Mouse (Mus musculus) hindbrain, embryonic 14.5 days (tissue): ENCODE data around the gene Zbtb20. TPM values are rescaled to one million over a fixed set of nuclear protein-coding genes. Genes with fewer than 3 reads are reported as not detected.

Experiments used
- ATAC-seq: fragments of 200-750 bp; cut with Nextera tagmentation; 2 replicates; pipeline ENCODE4 v1.8.0; 2017; ENCODE audit warnings: moderate number of reproducible peaks, mild to moderate bottlenecking, moderate TSS enrichment, moderate library complexity; ENCODE audit not compliant: low FRiP score
- DNase-seq: peaks from one replicate; pipeline ENCODE4 v3.0.0-alpha.2; 2015; ENCODE audit warnings: low spot score
- H3K27ac ChIP-seq: fragments of 300-500 bp; sonication (generic); 2 replicates; pipeline ENCODE4 v1.5.1; 2014; ENCODE audit warnings: mild to moderate bottlenecking, moderate library complexity
- H3K27me3 ChIP-seq: fragments of 300-500 bp; sonication (generic); 2 replicates; pipeline ENCODE4 v1.6.1; 2014; ENCODE audit warnings: mild to moderate bottlenecking, low read length, mixed read lengths; ENCODE audit not compliant: control insufficient read depth, insufficient read depth
- H3K36me3 ChIP-seq: fragments of 300-500 bp; sonication (generic); replicated peaks from 2 replicates; pipeline ENCODE4 v1.6.1; 2014; ENCODE audit not compliant: control insufficient read depth, insufficient read depth
- H3K4me1 ChIP-seq: fragments of 300-500 bp; sonication (generic); replicated peaks from 2 replicates; pipeline ENCODE4 v1.6.1; 2014; ENCODE audit warnings: antibody characterized with exemption, low read length, mixed read lengths; ENCODE audit not compliant: control insufficient read depth, insufficient read depth
- H3K4me2 ChIP-seq: fragments of 300-500 bp; sonication (generic); replicated peaks from 2 replicates; pipeline ENCODE4 v1.6.1; 2014; ENCODE audit warnings: mild to moderate bottlenecking, moderate library complexity
- H3K4me3 ChIP-seq: fragments of 300-500 bp; sonication (generic); replicated peaks from 2 replicates; pipeline ENCODE4 v1.5.1; 2014; ENCODE audit warnings: mild to moderate bottlenecking, low read length
- H3K9ac ChIP-seq: fragments of 300-500 bp; sonication (generic); 2 replicates; pipeline ENCODE4 v1.6.1; 2014
- H3K9me3 ChIP-seq: fragments of 300-500 bp; sonication (generic); 2 replicates; pipeline ENCODE4 v1.6.1; 2016; ENCODE audit warnings: low read length; ENCODE audit not compliant: control insufficient read depth
- WGBS: fragments of 180-500 bp; shearing (Covaris S2); extraction: QIAGEN DNeasy Blood & Tissue Kit; methylation state at CpG from one replicate; pipeline ENCODE4 v1.1.7; 2014; 5-methylcytosine and 5-hydroxymethylcytosine counted together
- polyA plus RNA-seq: library from polyadenylated mRNA; unstranded; fragments of >200 nt; fragmentation: Nextera tagmentation; extraction: Ambion mirVana; gene quantifications from 2 replicates; pipeline ENCODE4 v1.2.1, GENCODE M21; 2014

Gene Zbtb20
- polyA plus RNA-seq, 1 experiment from 2014 or later, result 49.7 TPM

- DNase-seq (peak; percentile 81), ATAC-seq (no peak)
- no peaks in the 10 kb centered on the region for H3K9me3 ChIP-seq
- H3K4me1 ChIP-seq, result peaks cover 42% of the 10 kb centered on the region
- peak overlapping the region; percentile 79 for H3K9ac ChIP-seq
- no peaks in the 10 kb centered on the region for H3K27me3 ChIP-seq
- H3K36me3 ChIP-seq, result no peaks in the 10 kb centered on the region
- WGBS, result 0% methylated on average over 3 of the region's 3 CpGs
- peak overlapping the region; percentile 94 for H3K27ac ChIP-seq
- peak overlapping the region; percentile 73 for H3K4me2 ChIP-seq
- H3K4me3 ChIP-seq, result peak overlapping the region; percentile 53
These were observed 628.5 kb downstream of the Zbtb20 start for GRCm38 (mm10) chr16:43504151-43504550.

DNA sequence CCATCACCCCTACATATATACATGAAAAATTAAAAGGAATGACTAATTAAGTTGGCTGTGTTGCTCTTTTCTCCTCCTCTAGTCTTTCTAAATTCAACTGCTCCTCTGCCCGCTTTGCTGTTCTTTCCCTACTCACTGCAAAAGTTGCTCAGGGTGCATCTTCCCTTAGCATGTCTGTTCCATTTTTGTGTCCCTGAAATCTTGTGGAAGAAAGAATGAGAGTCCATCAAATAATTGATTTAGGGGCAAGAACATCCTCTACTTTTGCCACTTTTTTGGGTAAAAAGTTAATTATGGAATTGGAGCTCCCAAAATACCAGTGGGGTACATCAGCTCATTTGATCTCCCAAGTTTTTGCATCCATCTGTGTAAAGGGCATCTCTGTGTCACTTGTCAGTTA lies 628.9 kb downstream of the Zbtb20 start:
- Histone ChIP-seq H3K4me1 (peaks cover 42% of the 10 kb centered on the region), H3K9ac (peak overlapping the region; percentile 79), H3K4me2 (peak overlapping the region; percentile 73), H3K27ac (peak overlapping the region; percentile 94), H3K9me3 (no peaks in the 10 kb centered on the region), H3K36me3 (no peaks in the 10 kb centered on the region), H3K27me3 (no peaks in the 10 kb centered on the region), H3K4me3 (peak overlapping the region; percentile 53)
- ATAC-seq (no peak), DNase-seq (no peak)
- WGBS, result 11% methylated on average over 1 of the region's 1 CpGs

- peaks cover 46% of the 10 kb centered on the region for H3K4me1 ChIP-seq
- peak overlapping the region; percentile 76 for H3K27ac ChIP-seq
- peak overlapping the region; percentile 73 for H3K4me2 ChIP-seq
- H3K9me3 ChIP-seq, result no peaks in the 10 kb centered on the region
- 18% methylated on average over 9 of the region's 9 CpGs for WGBS
- peak overlapping the region; percentile 53 for H3K4me3 ChIP-seq
- H3K36me3 ChIP-seq, result no peaks in the 10 kb centered on the region
- DNase-seq (no peak), ATAC-seq (no peak)
- H3K27me3 ChIP-seq, result no peaks in the 10 kb centered on the region
- H3K9ac ChIP-seq, result peak overlapping the region; percentile 79
These were observed 629.8 kb downstream of the Zbtb20 start for GRCm38 (mm10) chr16:43505314-43505950.

DNA sequence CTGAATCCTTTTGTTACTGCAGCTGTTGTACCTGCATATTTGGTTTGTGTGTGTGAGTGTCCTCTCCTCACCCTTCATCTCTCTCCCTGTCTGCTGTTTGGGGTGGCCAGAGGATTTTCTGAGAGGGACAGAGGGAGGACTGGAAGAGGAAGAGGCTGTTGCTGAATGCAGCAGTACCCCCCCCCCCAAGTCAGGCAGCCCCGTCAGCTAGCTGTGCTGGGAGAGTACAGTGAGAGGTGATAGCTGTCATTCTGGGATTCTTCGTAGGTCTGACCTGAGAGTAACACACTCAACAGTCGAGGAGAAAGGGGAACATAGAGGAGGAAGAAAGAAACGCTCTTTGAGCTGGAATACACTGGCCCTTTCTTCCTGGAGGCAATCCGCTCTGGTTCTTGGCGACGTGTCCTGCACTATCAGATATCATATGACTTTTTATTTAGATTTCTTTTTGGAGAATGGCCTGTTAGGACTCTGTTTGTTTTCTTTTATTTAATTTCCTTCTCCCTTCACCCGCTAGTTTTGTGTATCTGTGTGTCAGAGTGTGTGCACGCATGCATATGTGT lies 630.6 kb downstream of the Zbtb20 start:
- WGBS, result 16% methylated on average over 9 of the region's 9 CpGs

DNA sequence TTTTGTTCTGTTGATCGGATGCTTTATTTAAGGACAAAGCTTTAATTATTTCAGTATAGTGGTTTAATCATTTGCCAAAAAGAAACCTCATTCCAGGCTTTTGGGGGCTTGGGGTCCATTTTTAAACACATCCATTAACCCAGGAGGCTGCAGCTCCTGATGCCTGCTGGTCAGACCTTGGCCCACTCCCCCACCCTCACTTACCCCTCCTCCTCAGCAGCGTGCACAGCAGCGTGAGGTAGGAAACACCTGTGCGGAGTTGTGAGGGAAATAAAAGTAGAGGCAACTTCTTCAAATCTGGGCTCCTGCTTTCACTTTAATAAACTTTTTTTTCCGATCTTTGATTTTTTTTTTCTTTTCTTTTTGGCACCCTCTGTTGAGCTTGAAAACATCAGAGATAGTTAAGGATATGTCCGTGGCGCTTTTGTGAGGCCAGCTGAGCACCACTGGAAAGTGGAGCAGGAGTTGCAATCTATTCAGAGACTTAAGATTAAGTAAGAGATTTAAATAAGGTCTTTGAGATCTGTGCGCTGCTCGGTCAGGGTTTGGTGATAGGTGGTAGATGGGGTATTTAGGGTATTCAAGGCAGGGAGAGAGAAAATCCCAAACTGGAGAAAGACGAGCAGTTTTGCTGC lies 631.2 kb downstream of the Zbtb20 start:
- peak; percentile 34 for DNase-seq
- WGBS, result 18% methylated on average over 10 of the region's 10 CpGs
- H3K27me3 ChIP-seq, result no peaks in the 10 kb centered on the region
- H3K4me2 ChIP-seq, result peak overlapping the region; percentile 73
- H3K9ac ChIP-seq, result peak overlapping the region; percentile 79
- H3K9me3 ChIP-seq, result no peaks in the 10 kb centered on the region
- H3K27ac ChIP-seq, result peak overlapping the region; percentile 76
- H3K4me3 ChIP-seq, result peak overlapping the region; percentile 53
- no peak for ATAC-seq
- H3K4me1 ChIP-seq, result peaks cover 53% of the 10 kb centered on the region
- no peaks in the 10 kb centered on the region for H3K36me3 ChIP-seq

More for the DNA sequence above, 630.6 kb downstream of the Zbtb20 start:
- ATAC-seq (no peak), DNase-seq (peak; percentile 44)
- peak overlapping the region; percentile 53 for H3K4me3 ChIP-seq
- H3K4me1 ChIP-seq, result peaks cover 52% of the 10 kb centered on the region
- no peaks in the 10 kb centered on the region for H3K36me3 ChIP-seq
- peak overlapping the region; percentile 76 for H3K27ac ChIP-seq
- peak overlapping the region; percentile 79 for H3K9ac ChIP-seq
- H3K4me2 ChIP-seq, result peak overlapping the region; percentile 73
- no peaks in the 10 kb centered on the region for H3K27me3 ChIP-seq
- H3K9me3 ChIP-seq, result no peaks in the 10 kb centered on the region

DNA sequence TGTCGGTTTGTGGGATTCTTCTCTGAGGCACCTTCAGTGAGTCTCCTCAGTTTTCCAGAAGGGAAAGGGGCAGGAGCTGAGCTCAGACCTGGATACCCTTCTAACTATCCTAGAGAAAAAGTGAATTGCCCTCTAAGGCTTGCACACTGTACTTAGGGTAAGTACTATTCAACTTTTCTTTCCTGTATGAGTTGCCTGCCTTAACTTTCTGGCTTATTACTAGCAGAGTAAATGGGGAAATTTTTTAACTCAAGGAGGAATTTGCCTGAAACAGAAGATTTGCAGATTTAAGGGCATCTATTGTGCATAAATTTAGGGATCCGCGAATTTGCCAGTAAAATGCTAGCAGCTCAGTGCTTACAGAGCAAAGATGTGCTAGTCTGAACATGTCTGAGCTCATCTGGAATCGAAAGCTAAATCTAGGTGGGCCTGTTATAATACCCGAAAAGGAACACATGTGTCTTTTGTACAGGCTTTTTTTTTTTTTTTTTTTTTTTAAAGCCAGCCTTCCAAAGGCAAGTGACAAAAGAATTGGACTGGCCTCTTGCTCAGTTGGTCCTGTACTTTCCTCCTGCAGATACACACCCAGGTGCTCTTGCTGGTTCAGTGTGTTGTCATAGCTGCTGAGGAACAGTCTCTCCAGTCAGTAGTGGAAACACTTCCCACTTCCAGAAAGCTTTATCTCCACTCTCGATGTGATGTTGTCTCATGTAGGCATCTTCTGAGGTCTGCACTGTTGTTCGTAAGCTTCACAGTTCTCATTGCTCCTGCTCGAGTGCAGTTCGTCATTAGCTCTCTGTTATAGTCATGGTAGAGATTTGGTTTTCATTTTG lies 632.7 kb downstream of the Zbtb20 start:
- WGBS, result 68% methylated on average over 9 of the region's 9 CpGs
- H3K9me3 ChIP-seq, result no peaks in the 10 kb centered on the region
- no peaks in the 10 kb centered on the region for H3K27me3 ChIP-seq
- H3K4me3 ChIP-seq, result peak overlapping the region; percentile 53; the same call in 1 of the 2 replicates
- no peak overlapping the region for H3K27ac ChIP-seq
- H3K36me3 ChIP-seq, result no peaks in the 10 kb centered on the region
- peak overlapping the region; percentile 73 for H3K4me2 ChIP-seq
- DNase-seq (no peak), ATAC-seq (no peak)
- H3K9ac ChIP-seq, result peak overlapping the region; percentile 46
- H3K4me1 ChIP-seq, result peaks cover 44% of the 10 kb centered on the region

GRCm38 (mm10) chr16:43510516-43510915 lies 634.8 kb downstream of the Zbtb20 start:
- peak; percentile 33 for DNase-seq
- no peak for ATAC-seq
- H3K27ac ChIP-seq, result 0 out of 2 replicates have a peak overlapping the region, but pooled peaks have one; percentile 59
- no peaks in the 10 kb centered on the region for H3K36me3 ChIP-seq
- no peaks in the 10 kb centered on the region for H3K27me3 ChIP-seq
- no peaks in the 10 kb centered on the region for H3K9me3 ChIP-seq
- no peak overlapping the region for H3K9ac ChIP-seq
- H3K4me1 ChIP-seq, result peaks cover 41% of the 10 kb centered on the region
- H3K4me3 ChIP-seq, result no peak overlapping the region
- 69% methylated on average over 5 of the region's 5 CpGs for WGBS
- peak overlapping the region; percentile 39 for H3K4me2 ChIP-seq

DNA sequence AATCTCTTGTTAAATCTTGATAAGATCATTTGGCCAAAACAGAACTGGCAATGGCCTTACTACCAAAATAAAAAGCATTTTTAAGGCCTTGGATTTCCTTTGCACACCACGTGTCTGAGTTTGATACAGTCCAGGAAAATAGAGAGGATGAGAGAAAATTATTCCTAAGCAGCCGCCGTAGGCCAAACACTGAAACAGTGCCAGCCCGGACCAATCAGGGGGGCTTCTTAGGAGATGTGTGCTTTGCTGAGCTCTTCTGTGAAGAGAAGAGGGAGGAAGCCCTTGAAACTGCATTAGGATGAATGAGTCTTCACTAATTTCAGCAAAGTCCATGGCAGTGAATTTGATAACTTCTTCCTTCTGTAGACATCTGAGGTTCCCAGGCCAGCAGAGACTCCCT lies 635.9 kb downstream of the Zbtb20 start:
- Histone ChIP-seq H3K27ac (no peak overlapping the region), H3K4me2 (no peak overlapping the region), H3K27me3 (no peaks in the 10 kb centered on the region), H3K4me3 (no peak overlapping the region), H3K4me1 (peaks cover 45% of the 10 kb centered on the region), H3K9ac (no peak overlapping the region), H3K36me3 (no peaks in the 10 kb centered on the region), H3K9me3 (no peaks in the 10 kb centered on the region)
- no peak for DNase-seq
- WGBS, result 72% methylated on average over 4 of the region's 4 CpGs
- ATAC-seq, result no peak

- WGBS, result 92% methylated on average over 5 of the region's 5 CpGs
- Histone ChIP-seq H3K27me3 (no peaks in the 10 kb centered on the region), H3K4me2 (no peak overlapping the region), H3K4me3 (no peak overlapping the region), H3K36me3 (no peaks in the 10 kb centered on the region), H3K9me3 (no peaks in the 10 kb centered on the region), H3K27ac (no peak overlapping the region), H3K9ac (no peak overlapping the region), H3K4me1 (peaks cover 24% of the 10 kb centered on the region)
- DNase-seq (no peak), ATAC-seq (no peak)
These were observed 638.3 kb downstream of the Zbtb20 start for GRCm38 (mm10) chr16:43513933-43514332.
